Mouse (Mus musculus) c-Kit-negative CD71-positive TER-119-positive erythroid progenitor cells, embryonic 14.5 days (primary cell): ENCODE data around the gene Kcnj4.

Experiments
- DNase-seq: peaks from one replicate; pipeline ENCODE4 v3.0.0-alpha.2; 2013; ENCODE audit warnings: low read depth, low spot score

The Kcnj4 gene

DNA sequence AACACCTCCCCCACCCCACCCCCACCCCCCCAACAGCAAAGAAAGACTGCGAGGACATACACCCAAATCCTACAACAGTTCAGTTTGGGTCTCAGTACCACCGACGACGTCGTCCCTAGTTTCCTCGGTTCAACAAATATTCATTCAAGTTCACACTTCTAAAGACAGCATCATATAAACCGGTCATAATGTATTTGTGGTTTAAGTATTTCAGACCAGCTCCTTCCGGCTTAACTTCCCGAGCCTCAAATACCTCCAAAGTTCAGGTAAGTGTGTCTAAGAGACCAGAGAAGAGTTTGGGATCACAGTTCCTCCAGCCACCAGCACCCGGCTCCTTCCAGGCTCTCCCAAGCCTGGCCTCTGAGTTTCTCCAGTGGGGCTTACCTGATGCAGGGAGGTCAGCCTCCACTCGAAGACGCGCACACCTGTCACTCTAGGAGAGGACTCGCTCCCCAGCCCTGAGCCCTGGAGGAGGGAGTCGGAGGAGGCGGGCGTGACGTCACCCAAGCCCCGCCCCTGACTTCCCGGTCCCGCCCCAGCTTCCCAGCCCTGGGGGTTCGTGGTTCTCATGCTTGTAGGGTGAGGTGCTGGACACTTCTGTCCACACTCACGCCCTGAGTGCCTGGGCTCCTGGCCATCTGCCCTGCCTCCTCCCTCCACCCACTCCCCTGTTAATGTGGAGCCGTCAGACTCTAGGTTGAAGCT lies 49.8 kb downstream of the Kcnj4 start, which contains the start of gene Csnk1e:
TSS of gene Csnk1e (minus strand) at position 461 of the 705 bp plus-strand sequence.
- no peak for DNase-seq

DNA sequence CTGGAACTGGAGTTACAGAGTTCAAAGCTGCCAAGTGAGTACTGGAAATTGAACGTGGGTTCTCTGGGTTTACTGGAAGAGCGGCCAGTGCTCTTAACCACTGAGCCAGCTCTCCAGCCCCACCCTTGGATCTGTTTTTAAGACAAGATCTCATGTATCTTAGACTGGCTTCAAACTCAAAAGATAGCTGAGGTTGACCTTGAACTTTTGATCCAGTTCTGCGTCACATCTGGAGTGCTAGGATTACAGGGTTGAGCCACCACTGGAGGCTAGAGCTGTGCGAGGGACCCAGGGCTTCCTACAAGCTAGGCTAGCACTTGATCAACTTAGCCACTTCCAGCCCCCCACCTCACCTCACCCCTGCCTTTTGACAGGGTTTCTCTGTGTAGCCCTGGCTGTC lies 51.2 kb downstream of the Kcnj4 start:
- DNase-seq: no peak

DNA sequence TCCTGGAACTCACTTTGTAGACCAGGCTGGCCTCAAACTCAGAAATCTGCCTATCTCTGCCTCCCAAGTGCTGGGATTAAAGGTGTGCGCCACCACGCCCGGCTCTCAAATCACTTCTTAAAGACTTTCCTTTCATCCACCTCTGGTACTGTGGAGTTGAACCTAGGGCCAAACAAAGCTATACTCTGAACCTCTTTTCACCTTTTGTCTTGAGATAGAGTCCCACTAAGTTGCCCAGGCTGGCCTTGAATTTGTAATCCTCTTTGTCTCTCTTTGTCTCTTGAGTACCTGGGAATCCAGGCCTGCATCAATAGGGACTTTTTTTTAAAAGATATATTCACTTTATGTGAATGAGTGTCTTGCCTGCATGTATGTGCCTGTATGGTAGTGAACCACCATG lies 57.0 kb downstream of the Kcnj4 start:
- DNase-seq: no peak

DNA sequence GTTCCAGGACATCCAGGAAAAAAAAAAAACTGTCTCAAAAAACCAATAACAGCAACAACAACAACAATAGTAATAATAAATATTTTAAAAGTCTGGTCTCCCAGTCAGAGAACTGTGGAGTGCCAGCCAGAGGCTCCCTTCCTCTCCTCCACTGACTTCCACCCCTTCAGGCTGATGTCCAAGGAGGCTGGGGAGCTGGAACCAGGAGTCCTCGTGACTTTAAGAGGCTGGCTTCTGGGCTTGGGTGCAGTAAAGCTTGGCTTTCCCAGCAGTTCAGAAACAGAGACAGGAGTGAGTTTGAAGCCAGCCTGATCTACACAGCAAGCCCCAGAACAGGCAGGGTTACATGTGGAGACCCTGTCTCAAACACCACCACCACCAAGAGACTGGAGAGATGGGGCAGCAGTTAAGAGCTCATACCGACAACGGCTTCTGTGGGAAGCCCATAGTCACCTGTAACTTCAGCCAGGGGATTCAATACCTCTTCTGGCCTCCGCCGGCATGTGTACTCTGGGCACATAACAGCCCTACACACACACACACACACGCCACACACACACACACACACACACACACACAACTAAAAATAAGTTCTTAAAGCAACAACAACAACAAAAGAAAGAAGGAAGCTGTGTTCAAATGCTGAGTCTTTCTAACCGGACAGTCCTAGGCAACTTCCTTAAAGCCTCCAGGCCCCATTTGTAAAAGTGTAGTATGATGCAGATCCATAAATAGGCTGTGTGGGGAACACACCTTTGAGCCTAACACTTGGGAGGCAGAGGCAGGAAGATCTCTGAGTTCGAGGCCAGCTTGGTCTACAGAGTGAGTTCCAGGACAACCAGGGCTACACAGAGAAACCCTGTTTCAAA lies 59.0 kb downstream of the Kcnj4 start:
- no peak for DNase-seq

DNA sequence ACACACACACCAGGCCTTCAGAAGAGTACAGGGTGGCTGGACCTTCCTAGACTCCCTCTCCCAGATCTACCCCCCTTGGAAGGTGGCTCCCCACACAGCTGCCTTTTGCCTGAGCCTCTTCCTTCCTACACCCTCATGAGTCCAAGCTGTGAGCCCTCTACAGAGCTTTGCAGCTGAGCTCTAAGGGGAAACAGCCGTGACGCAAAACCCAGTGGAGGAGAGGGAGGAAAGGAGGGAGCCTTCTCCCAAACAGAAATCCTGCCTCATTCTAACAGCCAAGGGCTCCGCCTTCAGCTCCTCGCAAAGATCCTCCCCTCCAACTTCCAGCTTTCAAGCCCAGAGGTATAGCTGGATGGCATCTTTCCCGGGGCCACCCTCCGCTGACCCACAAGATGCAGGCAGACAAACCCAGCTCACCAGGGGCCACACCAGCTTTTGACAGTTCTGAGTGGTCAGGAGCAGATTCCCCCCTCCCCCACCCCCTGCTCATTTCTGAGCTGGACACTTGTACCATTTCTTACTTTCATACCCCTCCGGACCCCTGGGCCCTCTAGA lies 61.1 kb downstream of the Kcnj4 start:
- DNase-seq: no peak

DNA sequence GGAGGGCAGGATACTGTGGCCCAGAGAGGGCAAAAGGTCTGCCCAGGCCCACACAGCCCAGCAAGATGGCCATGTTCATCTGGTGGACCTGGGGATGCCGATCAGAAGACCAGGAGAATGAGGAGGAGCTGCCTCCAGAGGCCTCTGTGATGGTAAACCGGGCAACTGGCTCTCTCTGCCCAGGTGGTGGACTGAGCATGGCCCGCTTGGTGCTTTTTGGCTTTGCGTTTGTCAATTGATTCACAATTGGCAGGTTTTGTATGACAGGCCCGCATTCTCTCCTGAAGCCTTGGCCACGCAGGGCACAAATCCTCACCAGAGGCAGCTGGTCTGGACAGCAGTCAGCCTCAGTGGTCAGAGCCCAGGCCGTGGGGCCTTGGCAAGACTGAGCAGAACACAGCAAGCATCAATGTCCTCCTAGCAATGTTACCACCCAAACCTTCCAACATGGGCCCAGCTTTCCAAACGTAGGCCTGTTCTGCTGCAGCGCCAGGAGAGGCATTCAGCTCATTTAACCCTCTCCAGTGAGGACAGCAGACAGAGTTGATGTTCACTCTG lies 62.0 kb downstream of the Kcnj4 start:
- DNase-seq: no peak

DNA sequence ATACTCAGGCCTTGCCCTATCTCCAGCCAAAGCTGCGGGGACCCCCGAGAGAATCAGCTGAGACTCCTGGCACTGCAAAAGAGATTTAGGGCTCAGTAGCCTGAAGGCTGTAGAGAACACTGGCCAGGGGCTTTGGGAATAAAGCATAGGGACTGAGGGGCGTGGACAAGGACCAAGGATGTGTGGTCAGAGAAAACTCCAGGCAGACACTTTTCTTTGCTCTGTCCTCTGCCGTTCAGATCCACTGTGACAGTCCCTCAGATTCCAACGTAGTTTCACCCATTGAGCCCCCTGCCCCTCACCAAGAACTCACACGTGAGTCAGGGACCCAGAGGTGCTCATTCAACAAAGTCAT lies 62.8 kb downstream of the Kcnj4 start:
- no peak for DNase-seq

DNA sequence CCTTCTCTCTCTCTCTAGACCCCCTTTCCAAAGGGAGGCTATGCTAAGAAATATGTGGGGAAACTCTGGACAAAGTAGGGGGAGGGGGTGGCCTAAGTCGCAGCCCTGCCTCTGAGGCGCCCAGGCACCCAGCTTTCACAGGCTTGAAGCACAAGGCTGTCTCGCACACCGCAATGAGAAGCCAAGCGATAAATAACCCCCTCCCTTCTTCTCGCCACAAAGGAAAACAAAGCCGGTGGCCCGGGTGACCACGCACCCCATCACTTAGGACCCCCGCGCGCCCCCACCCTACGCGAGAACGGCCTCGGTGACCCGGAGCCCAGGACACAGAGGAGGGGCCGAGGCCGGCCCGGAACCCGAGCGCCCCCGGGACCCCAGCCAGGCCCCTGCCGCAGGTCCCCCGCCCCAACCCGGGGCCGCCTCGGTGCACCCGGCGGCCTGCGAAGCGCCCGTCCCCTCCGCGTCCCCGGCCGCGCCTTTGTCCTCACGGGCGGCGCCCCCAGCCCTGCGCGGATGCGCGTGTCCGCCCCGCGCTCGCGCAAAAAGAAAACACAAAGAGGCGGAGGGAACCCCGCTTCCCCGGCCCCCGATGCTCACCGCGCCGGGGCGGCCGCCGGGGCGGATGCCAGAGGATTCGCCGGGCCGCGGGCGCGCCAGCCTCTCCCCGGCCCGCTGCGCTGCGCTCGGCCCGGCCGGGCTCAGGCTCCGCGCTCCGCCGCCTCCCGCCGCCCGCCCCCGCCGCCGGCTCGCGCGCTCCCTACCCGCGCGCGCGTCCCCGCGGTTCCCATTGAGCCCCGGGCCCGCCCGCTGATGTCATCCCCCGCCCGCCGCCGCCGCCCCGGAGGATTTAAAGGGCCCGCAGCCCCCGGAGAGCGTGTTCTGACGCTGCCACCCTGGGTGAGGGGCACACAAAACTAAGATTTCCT lies 63.4 kb downstream of the Kcnj4 start:
- no peak for DNase-seq

DNA sequence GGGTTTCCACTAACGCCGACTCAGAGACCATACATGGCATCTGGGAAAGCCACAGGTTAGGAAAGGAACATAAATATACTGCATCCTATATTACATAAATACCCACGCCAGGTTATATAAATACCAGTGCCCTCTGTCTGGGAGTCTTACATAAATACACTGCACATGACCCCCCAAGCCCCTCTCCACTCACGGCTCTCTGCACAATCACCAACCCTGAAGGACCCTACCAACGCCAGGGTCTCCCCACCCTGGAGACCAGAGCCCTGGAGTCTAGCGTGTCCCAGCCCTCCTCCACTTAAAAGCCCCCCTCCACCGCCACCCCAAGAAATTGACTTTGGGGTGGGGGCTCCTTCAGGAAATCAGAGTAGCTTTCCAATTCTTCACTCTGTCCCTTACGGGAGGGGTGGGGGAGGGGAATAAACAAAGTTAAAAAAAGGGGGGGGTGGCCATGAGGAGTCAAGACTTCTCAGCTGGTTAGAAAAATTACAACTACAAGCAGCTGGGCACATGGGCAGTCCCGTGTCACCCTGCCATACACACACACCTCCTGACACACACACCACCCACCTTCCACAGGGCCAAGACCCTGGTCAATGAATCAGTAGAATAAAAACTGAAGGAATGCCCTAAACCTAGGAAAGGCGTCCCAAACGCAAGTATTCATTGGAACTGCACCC lies 64.2 kb downstream of the Kcnj4 start:
- DNase-seq: no peak

DNA sequence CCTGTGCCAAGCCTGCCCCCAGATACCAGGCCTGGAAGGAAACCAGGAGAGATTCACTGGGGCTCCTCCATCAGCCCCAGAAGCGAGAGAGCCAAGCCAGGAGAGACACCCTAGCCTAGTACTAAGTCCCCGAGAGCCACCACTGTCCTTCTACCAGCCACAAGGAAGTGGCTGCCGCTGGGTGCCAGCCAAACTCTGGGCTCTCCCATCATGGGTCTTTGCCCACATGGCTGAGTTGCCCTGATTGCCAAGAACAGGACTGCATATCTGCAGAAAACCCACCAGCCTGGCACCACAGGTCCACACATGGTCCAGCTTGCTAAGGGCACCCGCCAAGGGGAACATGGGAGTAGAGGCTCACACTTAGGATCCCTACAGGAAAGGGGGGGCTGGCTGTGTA lies 64.8 kb downstream of the Kcnj4 start:
- no peak for DNase-seq

DNA sequence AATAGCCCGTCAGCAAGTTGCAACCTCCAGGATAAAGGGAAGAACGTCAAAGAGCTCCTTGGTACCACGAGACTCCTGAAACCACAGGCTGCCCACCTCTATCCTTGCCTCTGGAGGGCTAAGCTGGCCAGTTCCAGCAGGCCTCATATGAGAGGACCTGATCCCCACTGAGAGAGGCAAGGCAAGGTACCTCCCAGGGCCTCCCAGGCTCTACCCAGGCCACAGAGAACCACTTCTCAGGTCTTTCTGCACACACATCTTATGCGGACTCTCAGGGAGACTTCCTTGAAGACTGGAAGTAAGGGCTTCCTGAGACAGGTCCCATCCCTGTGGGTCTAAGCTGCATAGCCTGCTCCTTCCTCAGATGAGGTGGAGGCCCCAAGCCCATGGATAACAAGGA lies 65.7 kb downstream of the Kcnj4 start:
- DNase-seq: no peak

DNA sequence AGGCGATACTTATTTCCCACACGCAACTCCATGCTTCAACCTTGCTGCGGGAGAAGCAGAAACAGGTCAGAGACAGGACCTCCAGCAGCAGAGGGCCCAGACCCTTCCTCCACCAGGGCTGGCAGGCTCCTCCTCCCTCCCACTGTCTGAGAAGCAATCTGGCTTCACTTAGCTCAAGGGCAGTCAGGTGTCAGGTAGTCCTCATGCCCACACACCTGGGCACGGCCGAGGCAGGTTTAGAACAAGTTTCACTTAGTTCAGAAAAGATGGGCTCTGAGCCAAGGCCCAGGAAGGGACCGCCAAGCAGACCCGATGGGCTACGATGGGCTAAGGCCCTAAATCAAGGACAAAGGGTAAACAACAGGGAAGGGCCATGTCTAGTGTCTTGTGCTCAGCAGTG lies 66.2 kb downstream of the Kcnj4 start:
- DNase-seq: no peak

DNA sequence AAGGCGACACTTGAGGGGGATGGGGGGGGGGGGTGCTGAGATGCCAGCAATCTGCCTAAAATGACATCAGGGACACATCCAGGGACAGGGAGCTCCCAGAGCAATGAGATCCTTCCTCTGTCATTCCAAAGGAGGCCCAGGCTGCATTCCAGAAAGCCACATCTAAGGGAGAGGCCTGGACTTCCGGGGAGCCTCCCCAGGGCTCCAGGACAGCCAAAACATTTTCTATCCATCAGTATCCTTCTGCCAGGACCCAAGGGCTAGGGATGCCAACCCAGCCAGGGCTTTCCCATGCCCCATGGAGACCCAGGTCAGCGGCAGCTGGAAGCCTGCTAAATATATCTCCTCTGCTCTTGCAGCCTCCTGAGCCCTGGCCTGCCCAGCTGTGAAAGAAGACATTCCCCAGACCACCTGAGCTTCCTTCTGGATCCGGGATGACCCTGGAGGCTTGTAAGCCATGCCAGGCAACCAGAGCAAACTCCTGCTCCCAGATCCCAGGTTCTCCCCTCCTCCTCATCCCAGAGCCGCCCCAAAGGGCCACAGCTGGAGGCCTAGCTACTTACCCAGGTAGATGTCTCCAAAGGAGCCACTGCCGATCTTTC lies 66.7 kb downstream of the Kcnj4 start:
- DNase-seq: no peak

DNA sequence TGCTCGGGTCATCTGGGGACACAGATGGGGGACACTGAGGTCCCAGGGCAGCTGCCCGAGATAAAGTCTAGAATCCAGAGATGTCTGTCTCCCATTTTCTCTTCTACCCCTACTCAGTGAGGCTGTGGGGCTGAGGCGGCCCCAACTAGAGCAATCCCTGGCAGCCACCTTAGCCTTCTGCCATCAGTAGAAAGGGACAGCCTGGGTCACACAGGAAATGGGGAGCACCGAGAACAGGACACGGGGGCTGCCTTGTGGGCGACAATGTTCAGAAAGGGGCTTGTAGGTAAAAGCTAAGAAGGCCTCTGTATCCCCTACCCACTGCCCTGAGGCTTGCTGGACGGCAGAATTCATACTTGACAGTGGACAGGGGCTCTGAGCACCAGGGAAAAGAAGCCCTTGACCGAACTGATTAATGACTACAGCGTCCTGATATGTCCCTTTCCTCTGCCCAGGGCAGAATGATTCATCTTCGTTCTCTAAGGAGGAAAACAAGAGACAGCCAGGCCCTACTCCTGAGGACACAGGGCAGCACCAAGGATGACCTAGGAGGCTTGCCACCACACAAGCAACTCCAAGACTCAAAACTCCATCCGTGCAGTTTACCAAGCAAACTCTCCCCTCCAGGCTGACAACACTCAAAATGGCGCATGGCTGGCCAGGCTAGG lies 67.4 kb downstream of the Kcnj4 start:
- no peak for DNase-seq

DNA sequence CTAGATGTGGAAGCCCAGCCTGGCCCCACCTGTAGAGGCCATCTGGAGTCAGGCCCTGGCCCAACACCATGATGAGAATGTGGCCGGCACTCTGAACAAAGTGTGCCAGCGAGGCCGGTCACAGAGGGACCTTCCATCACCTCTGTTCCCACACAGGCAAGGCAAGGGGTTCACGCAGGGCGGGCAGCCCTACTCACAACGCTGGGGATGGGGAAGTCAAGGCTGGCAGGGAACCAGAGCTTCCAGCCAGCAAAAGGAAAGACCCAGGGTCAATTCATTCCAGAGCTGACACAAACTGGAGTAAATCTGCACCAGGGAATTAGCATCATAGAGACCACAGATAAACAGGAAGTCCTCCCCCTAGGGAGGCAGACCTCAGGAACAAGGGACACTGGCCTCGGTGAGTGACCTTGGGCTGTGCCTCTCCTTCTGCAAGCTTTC lies 68.5 kb downstream of the Kcnj4 start:
- no peak for DNase-seq

DNA sequence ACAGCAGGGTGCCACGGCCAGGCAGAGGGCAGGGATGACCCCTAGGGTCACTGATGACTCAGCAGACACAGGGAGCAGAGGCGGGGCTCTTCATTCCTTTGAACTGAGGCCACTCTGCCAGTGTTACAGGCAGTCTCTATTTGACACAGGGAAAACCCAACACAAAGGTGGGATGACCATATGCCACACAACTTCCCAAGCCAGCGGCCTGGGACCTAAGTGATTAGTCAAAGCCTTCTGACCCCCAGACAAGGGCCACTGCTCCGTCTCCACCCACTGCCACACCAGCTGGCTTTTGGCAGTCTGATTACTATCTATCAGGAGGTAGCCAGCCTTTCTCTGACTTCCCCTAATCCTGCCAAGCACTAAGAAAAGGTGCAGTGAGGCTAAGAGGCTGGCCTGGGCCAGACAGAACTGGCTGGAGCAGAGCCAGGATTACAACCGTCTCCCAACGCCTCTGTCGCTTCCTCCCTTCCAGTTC lies 69.8 kb downstream of the Kcnj4 start:
- DNase-seq: no peak
